29 mouse cellular contexts compared by ENCODE assay signal in genomic region chr17:62980337-62980736, GRCm38 (mm10).
DNase-seq lines count a peak whose midpoint lies in the region; ATAC-seq and TF ChIP-seq lines count a peak whose summit lies in the region.
"Had no signal": no experiment of that assay in that cellular context is flagged by ENCODE, and none has a peak within 500 bp of the region (broad histone marks: within the 10 kb centered on the region; RNA-seq: fewer than 3 reads in every experiment).

No protein-coding gene starts in this region.

- H3K9me3 ChIP-seq in hindbrain, embryonic 12.5 days (replicated peaks), result no peaks in the 10 kb centered on the region
- no peaks in the 10 kb centered on the region for H3K9me3 ChIP-seq in hindbrain, postnatal 0 days (ENCODE audit: low read length)
- H3K9me3 ChIP-seq in neural tube, embryonic 13.5 days, result peaks cover 5% of the 10 kb centered on the region
- H3K9me3 ChIP-seq in neural tube, embryonic 15.5 days (replicated peaks), result no peaks in the 10 kb centered on the region
- H3K9me3 ChIP-seq: embryonic facial prominence, embryonic 10.5 days; embryonic facial prominence, embryonic 15.5 days; heart, embryonic 15.5 days; lung, embryonic 15.5 days; stomach, embryonic 15.5 days had no signal

- H3K27me3 ChIP-seq in hindbrain, embryonic 12.5 days, result no peaks in the 10 kb centered on the region
- H3K27me3 ChIP-seq in hindbrain, postnatal 0 days (ENCODE audit: insufficient read depth, low read length), result no peaks in the 10 kb centered on the region
- no peaks in the 10 kb centered on the region for H3K27me3 ChIP-seq in neural tube, embryonic 13.5 days
- no peaks in the 10 kb centered on the region for H3K27me3 ChIP-seq in neural tube, embryonic 15.5 days (replicated peaks)
- H3K27me3 ChIP-seq: CH12.LX; embryonic facial prominence, embryonic 15.5 days; heart, embryonic 15.5 days; limb, embryonic 13.5 days; lung, embryonic 15.5 days; stomach, embryonic 15.5 days had no signal

- H3K4me1 ChIP-seq in hindbrain, embryonic 12.5 days, result peaks cover 20% of the 10 kb centered on the region
- H3K4me1 ChIP-seq in hindbrain, postnatal 0 days (ENCODE audit: insufficient read depth, low read length), result no peaks in the 10 kb centered on the region
- H3K4me1 ChIP-seq in neural tube, embryonic 13.5 days (replicated peaks), result peaks cover 29% of the 10 kb centered on the region
- peaks cover 14% of the 10 kb centered on the region for H3K4me1 ChIP-seq in neural tube, embryonic 15.5 days
- H3K4me1 ChIP-seq: heart, embryonic 15.5 days; stomach, embryonic 15.5 days had no signal

- no peak for TF ChIP-seq CTCF in hindbrain, postnatal 0 days (IDR thresholded peaks at IDR 0.05; ENCODE audit: low read depth)

- H3K36me3 ChIP-seq in hindbrain, embryonic 12.5 days, result no peaks in the 10 kb centered on the region
- H3K36me3 ChIP-seq in hindbrain, postnatal 0 days (ENCODE audit: insufficient read depth, low read length), result no peaks in the 10 kb centered on the region
- H3K36me3 ChIP-seq in neural tube, embryonic 13.5 days, result no peaks in the 10 kb centered on the region
- no peaks in the 10 kb centered on the region for H3K36me3 ChIP-seq in neural tube, embryonic 15.5 days
- H3K36me3 ChIP-seq: embryonic facial prominence, embryonic 10.5 days; embryonic facial prominence, embryonic 15.5 days; heart, embryonic 15.5 days; limb, embryonic 13.5 days; lung, embryonic 15.5 days; stomach, embryonic 15.5 days had no signal

- peak overlapping the region; percentile 40 for H3K27ac ChIP-seq in hindbrain, embryonic 12.5 days
- no peak overlapping the region for H3K27ac ChIP-seq in hindbrain, postnatal 0 days
- peak overlapping the region; percentile 25; the same call in 1 of the 2 replicates for H3K27ac ChIP-seq in neural tube, embryonic 13.5 days (replicated peaks)
- H3K27ac ChIP-seq in neural tube, embryonic 15.5 days (replicated peaks), result no peak overlapping the region
- H3K27ac ChIP-seq: embryonic facial prominence, embryonic 10.5 days; embryonic facial prominence, embryonic 15.5 days; heart, embryonic 15.5 days; layer of hippocampus, adult 2 months; limb, embryonic 13.5 days; lung, embryonic 15.5 days; stomach, embryonic 15.5 days had no signal

- H3K4me3 ChIP-seq in hindbrain, embryonic 12.5 days, result no peak overlapping the region
- H3K4me3 ChIP-seq in hindbrain, postnatal 0 days (ENCODE audit: low read length), result no peak overlapping the region
- H3K4me3 ChIP-seq in neural tube, embryonic 13.5 days, result no peak overlapping the region
- H3K4me3 ChIP-seq in neural tube, embryonic 15.5 days (replicated peaks), result no peak overlapping the region
- H3K4me3 ChIP-seq: embryonic facial prominence, embryonic 10.5 days; embryonic facial prominence, embryonic 15.5 days; heart, embryonic 15.5 days; layer of hippocampus, adult 2 months; limb, embryonic 13.5 days; lung, embryonic 15.5 days; stomach, embryonic 15.5 days had no signal

- ATAC-seq in hindbrain, embryonic 12.5 days (ENCODE audit: low FRiP score), result no peak
- no peak for ATAC-seq in hindbrain, postnatal 0 days
- no peak for ATAC-seq in neural tube, embryonic 13.5 days (ENCODE audit: low read depth)
- no peak for ATAC-seq in neural tube, embryonic 15.5 days (ENCODE audit: low FRiP score)
- ATAC-seq: forebrain, postnatal 0 days; intestine, embryonic 16.5 days had no signal

- no peak overlapping the region for H3K9ac ChIP-seq in hindbrain, embryonic 12.5 days
- H3K9ac ChIP-seq in hindbrain, postnatal 0 days (replicated peaks; ENCODE audit: low read length), result no peak overlapping the region
- no peak overlapping the region for H3K9ac ChIP-seq in neural tube, embryonic 13.5 days
- no peak overlapping the region for H3K9ac ChIP-seq in neural tube, embryonic 15.5 days (replicated peaks)
- H3K9ac ChIP-seq: embryonic facial prominence, embryonic 15.5 days; forebrain, postnatal 0 days; heart, embryonic 15.5 days; limb, embryonic 13.5 days; lung, embryonic 15.5 days; stomach, embryonic 15.5 days had no signal

- H3K4me2 ChIP-seq in hindbrain, embryonic 12.5 days (replicated peaks), result no peak overlapping the region
- H3K4me2 ChIP-seq in hindbrain, postnatal 0 days (ENCODE audit: low read depth, low read length), result no peak overlapping the region
- no peak overlapping the region for H3K4me2 ChIP-seq in neural tube, embryonic 13.5 days
- H3K4me2 ChIP-seq in neural tube, embryonic 15.5 days, result no peak overlapping the region
- H3K4me2 ChIP-seq: embryonic facial prominence, embryonic 15.5 days; heart, embryonic 15.5 days; limb, embryonic 13.5 days; liver, embryonic 11.5 days; lung, embryonic 15.5 days; stomach, embryonic 15.5 days had no signal

- 23% methylated on average over 3 of the region's 3 CpGs for WGBS in hindbrain, embryonic 12.5 days
- 15% methylated on average over 3 of the region's 3 CpGs for WGBS in hindbrain, postnatal 0 days
- WGBS in neural tube, embryonic 13.5 days, result 8% methylated on average over 3 of the region's 3 CpGs
- 8% methylated on average over 3 of the region's 3 CpGs for WGBS in neural tube, embryonic 15.5 days

- DNase-seq in adrenal gland, postnatal 14 days, result peak; percentile 20
- DNase-seq in adrenal gland, postnatal 4 days (ENCODE audit: low spot score in 2 of 2), result no peak
- no peak for DNase-seq in hindbrain, postnatal 0 days (ENCODE audit: low spot score)
- DNase-seq in retina, embryonic 14.5 days (ENCODE audit: low spot score), result peak; percentile 63
- DNase-seq in frontal cortex, postnatal 10 days (ENCODE audit: low spot score in 2 of 2), result no peak
- DNase-seq: adrenal gland, adult 8-10 months; cerebellum, adult 11 months; cerebellum, adult 9-10 months; cerebellum, postnatal 36 days; forebrain, postnatal 0 days; gastrocnemius, postnatal 14 days; heart, postnatal 36 days; kidney, postnatal 36 days; midbrain, embryonic 14.5 days; right cerebral cortex, postnatal 14 days; thymus, postnatal 14 days had no signal

Comparison
In these comparisons a context has a peak if more than half of its experiments do, and no peak if none do; other contexts are left out.
1. DNase-seq: peak in adrenal gland, postnatal 14 days (single experiment) and retina, embryonic 14.5 days (single experiment); none in adrenal gland, postnatal 4 days (0 of 2), hindbrain, postnatal 0 days (single experiment) and frontal cortex, postnatal 10 days (0 of 2).
2. H3K27ac ChIP-seq: peak in hindbrain, embryonic 12.5 days (single experiment) and neural tube, embryonic 13.5 days (single experiment); none in hindbrain, postnatal 0 days (single experiment) and neural tube, embryonic 15.5 days (single experiment).